Mouse (Mus musculus): ENCODE data around the gene Cdc42se1.

Gene Cdc42se1

GRCm38 (mm10) chr3:95250361-95250760, 21.8 kb downstream of the Cdc42se1 start:
- DNase-seq (ENCODE audit: low read depth, low spot score): no peak

GRCm38 (mm10) chr3:95250783-95251424, 22.4 kb downstream of the Cdc42se1 start, which contains the start of gene Bnipl:
Gene Bnipl (minus strand): TSS chr3:95251193.
- no peak for DNase-seq (ENCODE audit: low read depth, low spot score)

GRCm38 (mm10) chr3:95256931-95257330, 28.4 kb downstream of the Cdc42se1 start:
- DNase-seq (ENCODE audit: low read depth, low spot score): no peak

- no peak for DNase-seq (ENCODE audit: low read depth, low spot score)
Observed at GRCm38 (mm10) chr3:95261975-95262374, 33.4 kb downstream of the Cdc42se1 start.

- peak; percentile 62 for DNase-seq (ENCODE audit: low read depth, low spot score)
Observed at GRCm38 (mm10) chr3:95263089-95263739, 34.7 kb downstream of the Cdc42se1 start.

GRCm38 (mm10) chr3:95264724-95265123, 36.2 kb downstream of the Cdc42se1 start:
- DNase-seq (ENCODE audit: low read depth, low spot score): no peak

- DNase-seq (ENCODE audit: low read depth, low spot score): no peak
Observed at GRCm38 (mm10) chr3:95266052-95266451, 37.5 kb downstream of the Cdc42se1 start.

GRCm38 (mm10) chr3:95267855-95268254, 39.3 kb downstream of the Cdc42se1 start:
- no peak for DNase-seq (ENCODE audit: low read depth, low spot score)

GRCm38 (mm10) chr3:95269789-95270188, 41.3 kb downstream of the Cdc42se1 start:
- DNase-seq (ENCODE audit: low read depth, low spot score): no peak

GRCm38 (mm10) chr3:95270766-95271364, 42.3 kb downstream of the Cdc42se1 start:
- no peak for DNase-seq (ENCODE audit: low read depth, low spot score)

- DNase-seq (ENCODE audit: low read depth, low spot score): no peak
Observed at GRCm38 (mm10) chr3:95273471-95273870, 44.9 kb downstream of the Cdc42se1 start.

GRCm38 (mm10) chr3:95274453-95274852, 45.9 kb downstream of the Cdc42se1 start:
- DNase-seq (ENCODE audit: low read depth, low spot score): no peak

- DNase-seq (ENCODE audit: low read depth, low spot score): no peak
Observed at GRCm38 (mm10) chr3:95275161-95275560, 46.6 kb downstream of the Cdc42se1 start.

- DNase-seq (ENCODE audit: low read depth, low spot score): no peak
Observed at GRCm38 (mm10) chr3:95276428-95276934, 47.9 kb downstream of the Cdc42se1 start.

- DNase-seq (ENCODE audit: low read depth, low spot score): no peak
Observed at GRCm38 (mm10) chr3:95277149-95277551, 48.6 kb downstream of the Cdc42se1 start.

GRCm38 (mm10) chr3:95280747-95281146, 52.2 kb downstream of the Cdc42se1 start:
- no peak for DNase-seq (ENCODE audit: low read depth, low spot score)

GRCm38 (mm10) chr3:95281216-95282126, 52.9 kb downstream of the Cdc42se1 start, which contains the start of the genes Mindy1 and Prune1:
Gene Mindy1 (plus strand): TSS chr3:95281345.
Gene Prune1 (minus strand): TSS chr3:95282076.
- peak; percentile 98 for DNase-seq (ENCODE audit: low read depth, low spot score)

- no peak for DNase-seq (ENCODE audit: low read depth, low spot score)
Observed at GRCm38 (mm10) chr3:95282381-95282864, 53.9 kb downstream of the Cdc42se1 start.

GRCm38 (mm10) chr3:95282865-95283588, 54.5 kb downstream of the Cdc42se1 start:
- DNase-seq (ENCODE audit: low read depth, low spot score): peak; percentile 75

GRCm38 (mm10) chr3:95283589-95283941, 55.0 kb downstream of the Cdc42se1 start:
- no peak for DNase-seq (ENCODE audit: low read depth, low spot score)

- no peak for DNase-seq (ENCODE audit: low read depth, low spot score)
Observed at GRCm38 (mm10) chr3:95284062-95284461, 55.5 kb downstream of the Cdc42se1 start.
